Mouse (Mus musculus): ENCODE results near the gene Brd3os.
A peak's percentile ranks its signal among the peaks of the same experiment; 100 is the strongest.

Brd3os gene

GRCm38 (mm10) chr2:27441767-27442707 lies at the start of gene Brd3os:
Gene Brd3os, plus strand, starts transcription at chr2:27442324.
- peak; percentile 99 for DNase-seq (ENCODE audit: extremely low spot score)

GRCm38 (mm10) chr2:27394158-27394832 lies 47.8 kb upstream of the Brd3os start:
- no peak for DNase-seq (ENCODE audit: extremely low spot score)

GRCm38 (mm10) chr2:27396656-27397440 lies 45.3 kb upstream of the Brd3os start:
- DNase-seq (ENCODE audit: extremely low spot score): no peak

- DNase-seq (ENCODE audit: extremely low spot score): no peak
Measured at GRCm38 (mm10) chr2:27400083-27400482, 42.0 kb upstream of the Brd3os start.

GRCm38 (mm10) chr2:27401544-27401943 lies 40.6 kb upstream of the Brd3os start:
- DNase-seq (ENCODE audit: extremely low spot score): no peak

GRCm38 (mm10) chr2:27404375-27405093 lies 37.6 kb upstream of the Brd3os start:
- DNase-seq (ENCODE audit: extremely low spot score): no peak

GRCm38 (mm10) chr2:27405094-27405884 lies 36.8 kb upstream of the Brd3os start:
- no peak for DNase-seq (ENCODE audit: extremely low spot score)

- no peak for DNase-seq (ENCODE audit: extremely low spot score)
Measured at GRCm38 (mm10) chr2:27406928-27407327, 35.2 kb upstream of the Brd3os start.

GRCm38 (mm10) chr2:27408194-27408593 lies 33.9 kb upstream of the Brd3os start:
- DNase-seq (ENCODE audit: extremely low spot score): no peak

- DNase-seq (ENCODE audit: extremely low spot score): no peak
Measured at GRCm38 (mm10) chr2:27410518-27411140, 31.5 kb upstream of the Brd3os start.

- DNase-seq (ENCODE audit: extremely low spot score): peak; percentile 65
Measured at GRCm38 (mm10) chr2:27411688-27412174, 30.4 kb upstream of the Brd3os start.

- DNase-seq (ENCODE audit: extremely low spot score): no peak
Measured at GRCm38 (mm10) chr2:27412245-27412800, 29.8 kb upstream of the Brd3os start.

- DNase-seq (ENCODE audit: extremely low spot score): no peak
Measured at GRCm38 (mm10) chr2:27413582-27413935, 28.6 kb upstream of the Brd3os start.

GRCm38 (mm10) chr2:27413936-27414657 lies 28.0 kb upstream of the Brd3os start:
- peak; percentile 34 for DNase-seq (ENCODE audit: extremely low spot score)

GRCm38 (mm10) chr2:27415060-27415783 lies 26.9 kb upstream of the Brd3os start:
- DNase-seq (ENCODE audit: extremely low spot score): no peak

- DNase-seq (ENCODE audit: extremely low spot score): no peak
Measured at GRCm38 (mm10) chr2:27416425-27416824, 25.7 kb upstream of the Brd3os start.

- no peak for DNase-seq (ENCODE audit: extremely low spot score)
Measured at GRCm38 (mm10) chr2:27417648-27418153, 24.4 kb upstream of the Brd3os start.

GRCm38 (mm10) chr2:27418577-27419070 lies 23.5 kb upstream of the Brd3os start:
- no peak for DNase-seq (ENCODE audit: extremely low spot score)

Measured in embryo, embryonic 9.5 days (tissue).